Mouse (Mus musculus) kidney, adult 2 months (tissue): ENCODE results near the gene Ipo5.

Source experiments
- CTCF ChIP-seq: fragments of 200-500 bp; conservative IDR thresholded peaks from 2 replicates; pipeline ENCODE4 v1.5.1; 2011; ENCODE audit warnings: low read depth, mild to moderate bottlenecking, control low read depth, low read length, moderate library complexity, mixed read lengths; ENCODE audit not compliant: insufficient read depth, insufficient read length
- POLR2A ChIP-seq: fragments of 200-500 bp; IDR thresholded peaks from one replicate; pipeline ENCODE4 v1.6.1; 2011; ENCODE audit warnings: low read depth, low read length, control low read depth

DNA sequence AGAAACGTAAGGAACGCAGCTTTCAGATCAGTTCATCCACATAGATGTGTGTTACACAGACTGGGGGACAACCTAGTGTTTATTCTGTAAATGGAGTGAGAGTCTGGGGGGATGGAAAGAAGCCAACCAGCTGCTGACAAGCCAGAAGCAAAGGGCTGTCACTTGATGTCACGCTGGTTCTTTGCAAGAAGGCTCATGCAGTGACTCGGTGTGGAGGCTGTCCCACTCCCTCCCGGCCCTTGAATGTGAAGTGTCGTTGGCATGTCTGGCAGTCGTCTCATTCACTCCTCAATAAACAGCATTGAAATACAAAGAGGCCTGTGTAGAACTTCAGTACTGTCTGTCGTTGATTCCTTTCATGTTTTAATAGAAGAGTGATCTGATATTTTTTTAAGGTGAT is 36.1 kb downstream of the Ipo5 start:
- TF ChIP-seq POLR2A: no peak
- no peak for TF ChIP-seq CTCF
